Mouse (Mus musculus): ENCODE data around the gene Cfap61.

DNA sequence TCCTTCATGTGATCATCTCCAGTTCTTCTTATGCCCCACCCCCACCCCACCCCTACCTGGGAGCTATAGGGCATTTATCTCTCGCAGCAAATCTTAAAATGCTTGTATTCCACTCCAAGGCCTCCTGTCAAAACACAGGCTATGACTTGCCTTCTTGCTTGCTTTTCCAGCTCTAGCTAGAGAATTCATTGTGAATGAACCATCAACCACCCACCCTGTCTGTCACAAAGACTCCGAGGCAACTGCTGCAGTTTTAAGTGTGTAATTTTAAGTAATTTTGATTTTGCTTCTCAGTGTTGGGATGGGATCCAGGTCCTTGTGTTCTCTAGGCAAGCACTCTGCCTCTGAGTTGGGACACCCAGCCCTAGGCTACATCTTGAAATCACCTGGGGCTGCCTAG, 44.0 kb upstream of the Cfap61 start:
- TF ChIP-seq CTCF (IDR thresholded peaks at IDR 0.05; ENCODE audit: low read depth, low read length): no peak
- TF ChIP-seq GATA1 (IDR thresholded peaks at IDR 0.05; ENCODE audit: borderline replicate concordance, low read length): no peak
